Mouse (Mus musculus) embryonic fibroblast, embryonic 13.5 days (primary cell): Measurements from ENCODE around the gene Mrpl58.
"Not testable (repeated sequence)": the region's sequence is repeated elsewhere in the genome, so short reads cannot be mapped to it uniquely, and the experiment has no call there.

ENCODE experiments used
- CTCF ChIP-seq: IDR thresholded peaks from 2 replicates; pipeline ENCODE4 v1.5.1; 2011; ENCODE audit warnings: mild to moderate bottlenecking, control low read depth, low read length, moderate library complexity, borderline replicate concordance; ENCODE audit not compliant: insufficient read depth
- POLR2A ChIP-seq: IDR thresholded peaks from 2 replicates; pipeline ENCODE4 v1.6.1; 2011; ENCODE audit warnings: low read depth, mild to moderate bottlenecking, control low read depth, low read length, moderate library complexity

DNA sequence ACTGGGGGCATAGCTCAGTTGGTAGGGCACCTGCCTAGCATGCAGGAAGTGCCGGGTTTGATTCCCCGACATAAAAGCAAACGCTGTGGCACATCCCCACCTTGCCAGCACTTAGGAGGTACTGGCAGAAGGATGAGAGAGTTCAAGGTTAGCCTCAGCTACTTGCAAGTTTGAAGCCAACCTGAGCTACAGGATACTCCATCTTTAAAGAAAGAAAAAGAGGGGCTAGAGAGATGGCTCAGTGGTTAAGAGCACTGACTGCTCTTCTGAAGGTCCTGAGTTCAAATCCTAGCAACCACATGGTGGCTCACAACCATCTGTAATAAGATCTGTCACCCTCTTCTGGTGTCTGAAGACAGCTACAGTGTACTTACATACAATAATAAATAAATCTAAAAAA, 16.7 kb upstream of the Mrpl58 start:
- TF ChIP-seq CTCF, POLR2A: not testable (repeated sequence)
